Mouse (Mus musculus): ENCODE results near the gene Trpm1. TPM values are rescaled to one million over a fixed set of nuclear protein-coding genes. Genes with fewer than 3 reads are reported as not detected.

Gene Trpm1
- total RNA-seq, 2 experiments from 2014 or later: not detected

GRCm38 (mm10) chr7:64164997-64165396 lies 11.4 kb downstream of the Trpm1 start:
- peak; percentile 49 to 62 for DNase-seq

- DNase-seq: no peak
These were observed 12.4 kb downstream of the Trpm1 start for GRCm38 (mm10) chr7:64166025-64166424.

- no peak for DNase-seq
These were observed 13.1 kb downstream of the Trpm1 start for GRCm38 (mm10) chr7:64166724-64167123.

GRCm38 (mm10) chr7:64179310-64179709 lies 25.7 kb downstream of the Trpm1 start:
- no peak for DNase-seq

- DNase-seq: no peak
These were observed 31.7 kb downstream of the Trpm1 start for GRCm38 (mm10) chr7:64185203-64185931.

GRCm38 (mm10) chr7:64185932-64186312 lies 32.3 kb downstream of the Trpm1 start:
- DNase-seq: no peak

GRCm38 (mm10) chr7:64192261-64192943 lies 38.8 kb downstream of the Trpm1 start:
- no peak for DNase-seq

GRCm38 (mm10) chr7:64193476-64193875 lies 39.8 kb downstream of the Trpm1 start:
- no peak for DNase-seq

- DNase-seq: no peak
These were observed 42.5 kb downstream of the Trpm1 start for GRCm38 (mm10) chr7:64196114-64196513.

GRCm38 (mm10) chr7:64208700-64209099 lies 55.1 kb downstream of the Trpm1 start:
- no peak for DNase-seq

- no peak for DNase-seq
These were observed 59.2 kb downstream of the Trpm1 start for GRCm38 (mm10) chr7:64212870-64213269.

- DNase-seq: no peak
These were observed 60.4 kb downstream of the Trpm1 start for GRCm38 (mm10) chr7:64214066-64214465.

GRCm38 (mm10) chr7:64215613-64216012 lies 62.0 kb downstream of the Trpm1 start:
- DNase-seq: no peak

- DNase-seq: no peak
These were observed 63.8 kb downstream of the Trpm1 start for GRCm38 (mm10) chr7:64217428-64217827.

GRCm38 (mm10) chr7:64219765-64220164 lies 66.1 kb downstream of the Trpm1 start:
- no peak for DNase-seq

GRCm38 (mm10) chr7:64223215-64223614 lies 69.6 kb downstream of the Trpm1 start:
- no peak for DNase-seq

- no peak for DNase-seq
These were observed 72.9 kb downstream of the Trpm1 start for GRCm38 (mm10) chr7:64226339-64227194.

- no peak for DNase-seq
These were observed 74.0 kb downstream of the Trpm1 start for GRCm38 (mm10) chr7:64227586-64227985.

- DNase-seq: no peak
These were observed 74.7 kb downstream of the Trpm1 start for GRCm38 (mm10) chr7:64228300-64228699.

- no peak for DNase-seq
These were observed 76.3 kb downstream of the Trpm1 start for GRCm38 (mm10) chr7:64229911-64230310.

- DNase-seq: no peak
These were observed 77.4 kb downstream of the Trpm1 start for GRCm38 (mm10) chr7:64231001-64231400.

GRCm38 (mm10) chr7:64231996-64232395 lies 78.4 kb downstream of the Trpm1 start:
- DNase-seq: no peak

- no peak for DNase-seq
These were observed 80.7 kb downstream of the Trpm1 start for GRCm38 (mm10) chr7:64234310-64234820.

All from layer of hippocampus, postnatal 36 days (tissue).